Mouse (Mus musculus) G1E (cell line): ENCODE results near the gene Adgrb3. TPM values are rescaled to one million over a fixed set of nuclear protein-coding genes. Genes with fewer than 3 reads are reported as not detected.

Experiments used
- ATAC-seq: 2 replicates; pipeline ENCODE4 v1.8.0; 2016; ENCODE audit warnings: mild to moderate bottlenecking; ENCODE audit not compliant: insufficient number of reproducible peaks, poor library complexity, low FRiP score, severe bottlenecking; ENCODE audit errors: extremely low read depth
- DNase-seq: peaks from one replicate; pipeline ENCODE4 v3.0.0; 2012; ENCODE audit warnings: low spot score
- H3K27me3 ChIP-seq: 2 replicates; pipeline ENCODE4 v1.6.1; 2012; ENCODE audit warnings: mild to moderate bottlenecking, low read length, inconsistent platforms; ENCODE audit not compliant: insufficient read depth
- H3K36me3 ChIP-seq: replicated peaks from 2 replicates; pipeline ENCODE3; 2012; ENCODE audit warnings: mild to moderate bottlenecking, inconsistent platforms
- H3K4me1 ChIP-seq: 2 replicates; pipeline ENCODE4 v1.6.1; 2012; ENCODE audit warnings: low read depth, low read length, inconsistent platforms, mixed read lengths; ENCODE audit not compliant: insufficient read depth
- H3K4me3 ChIP-seq: 2 replicates; pipeline ENCODE4 v1.5.1; 2012; ENCODE audit warnings: low read depth, mild to moderate bottlenecking, inconsistent platforms, low read length, moderate library complexity, mixed read lengths
- H3K9me3 ChIP-seq: replicated peaks from 2 replicates; pipeline ENCODE4 v1.6.1; 2012; ENCODE audit warnings: inconsistent platforms
- CTCF ChIP-seq: IDR thresholded peaks from 2 replicates; pipeline ENCODE4 v1.5.1; 2012; ENCODE audit warnings: low read depth, low read length, inconsistent platforms, mixed read lengths
- GATA1 ChIP-seq: IDR thresholded peaks from 2 replicates; pipeline ENCODE4 v1.6.1; 2012; ENCODE audit warnings: borderline replicate concordance, low read length, inconsistent platforms, mixed read lengths
- GATA2 ChIP-seq: IDR thresholded peaks from 2 replicates; pipeline ENCODE4 v1.6.1; 2012; ENCODE audit warnings: low read depth, low read length, inconsistent platforms, borderline replicate concordance
- POLR2AphosphoS5 ChIP-seq: IDR thresholded peaks from 2 replicates; pipeline ENCODE4 v1.6.1; 2012; ENCODE audit warnings: low read depth, low read length, inconsistent platforms; ENCODE audit not compliant: insufficient replicate concordance
- TAL1 ChIP-seq: conservative IDR thresholded peaks from 2 replicates; pipeline ENCODE4 v1.6.1; 2012; ENCODE audit warnings: low read depth, low read length, inconsistent platforms, mixed read lengths
- polyA plus RNA-seq: library from polyadenylated mRNA; stranded (reverse); fragments of >175 nt; gene quantifications from 2 replicates; pipeline ENCODE4 v1.2.3, GENCODE M21; 2012
- total RNA-seq, 2 experiments: library from RNA; stranded (forward) in 1 of 2; stranded (reverse) in 1 of 2; fragments of 200-1000 nt in 1 of 2; fragments of >200 nt in 1 of 2; fragmentation: Nextera tagmentation in 1 of 2; gene quantifications; 2 replicates each; pipeline ENCODE4 v1.2.3; 2014 to 2017

The Adgrb3 gene
- total and polyA plus RNA-seq, 3 experiments, result 0.55 TPM; not detected in 2

DNA sequence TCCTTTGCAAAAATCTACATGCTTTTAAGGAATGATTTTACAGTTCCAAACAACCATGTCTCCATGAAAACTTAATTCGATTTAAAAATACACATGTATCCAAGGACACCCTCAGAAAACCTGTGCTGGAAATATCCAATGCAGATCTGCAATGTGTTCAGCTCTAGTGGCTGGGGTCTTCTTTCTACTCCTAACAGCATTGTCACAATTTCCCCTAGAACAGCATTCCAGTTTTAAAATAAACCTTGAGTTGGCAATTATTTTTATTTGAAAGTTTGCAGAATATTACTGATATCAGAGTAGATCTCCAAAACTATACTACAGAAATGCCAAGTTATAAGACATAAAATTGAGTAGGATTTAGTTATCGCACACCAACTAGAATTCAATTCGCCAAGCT lies 601.6 kb downstream of the Adgrb3 start:
- DNase-seq (no peak), ATAC-seq (no peak)
- Histone ChIP-seq H3K4me3 (no peak overlapping the region), H3K27me3 (no peaks in the 10 kb centered on the region), H3K36me3 (no peaks in the 10 kb centered on the region), H3K4me1 (no peaks in the 10 kb centered on the region), H3K9me3 (peaks cover 16% of the 10 kb centered on the region; the same call in 1 of the 2 replicates)
- TF ChIP-seq GATA1 (no peak), TAL1 (no peak), POLR2AphosphoS5 (no peak), GATA2 (no peak), CTCF (no peak)

DNA sequence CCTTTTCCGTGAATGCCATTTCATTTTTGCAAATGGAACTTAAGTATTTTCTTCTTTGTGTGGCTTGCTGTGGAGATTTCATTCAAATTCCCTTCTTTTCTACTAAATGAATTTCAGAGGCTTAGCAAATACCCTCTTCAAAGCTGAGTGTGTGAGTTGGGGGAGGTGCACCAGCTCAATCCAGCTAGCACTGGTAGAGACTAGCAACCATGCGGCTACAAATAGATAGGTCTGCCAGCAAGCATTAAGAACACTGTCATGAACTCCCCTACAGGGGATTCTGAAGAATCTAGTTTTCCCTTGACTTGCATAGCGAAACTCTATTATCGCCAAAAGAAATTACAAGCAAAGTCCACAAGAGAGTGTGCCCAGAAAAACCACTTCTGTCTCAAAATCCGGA lies 624.9 kb downstream of the Adgrb3 start:
- no peaks in the 10 kb centered on the region for H3K4me1 ChIP-seq
- TF ChIP-seq CTCF (no peak), GATA1 (no peak), POLR2AphosphoS5 (no peak), TAL1 (no peak), GATA2 (no peak)
- DNase-seq (no peak), ATAC-seq (no peak)
- H3K4me3 ChIP-seq, result no peak overlapping the region
- peaks cover 3% of the 10 kb centered on the region; the same call in 1 of the 2 replicates for H3K9me3 ChIP-seq
- no peaks in the 10 kb centered on the region for H3K36me3 ChIP-seq
- H3K27me3 ChIP-seq, result no peaks in the 10 kb centered on the region

DNA sequence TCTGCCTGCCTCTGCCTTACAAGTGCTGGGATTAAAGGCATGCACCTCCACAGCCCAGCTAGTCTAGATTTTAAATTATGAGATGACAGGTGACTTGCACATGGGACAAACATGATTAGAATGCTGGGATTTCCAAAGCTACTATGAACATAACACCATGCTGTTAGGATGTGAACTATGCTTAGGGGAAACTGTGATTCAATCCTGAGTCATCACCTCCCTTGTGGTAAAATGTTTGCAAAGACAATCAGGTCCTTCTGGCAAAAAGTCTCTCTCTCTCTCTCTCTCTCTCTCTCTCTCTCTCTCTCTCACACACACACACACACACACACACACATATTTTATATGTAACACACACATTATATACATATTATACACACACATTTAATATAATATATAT lies 630.1 kb downstream of the Adgrb3 start:
- H3K4me3 ChIP-seq, result no peak overlapping the region
- DNase-seq (no peak), ATAC-seq (no peak)
- no peaks in the 10 kb centered on the region for H3K27me3 ChIP-seq
- H3K9me3 ChIP-seq, result no peaks in the 10 kb centered on the region; the same call in 1 of the 2 replicates
- no peak for TF ChIP-seq CTCF
- no peak for TF ChIP-seq POLR2AphosphoS5
- no peak for TF ChIP-seq TAL1
- no peak for TF ChIP-seq GATA2
- TF ChIP-seq GATA1, result no peak
- H3K36me3 ChIP-seq, result no peaks in the 10 kb centered on the region
- no peaks in the 10 kb centered on the region for H3K4me1 ChIP-seq

DNA sequence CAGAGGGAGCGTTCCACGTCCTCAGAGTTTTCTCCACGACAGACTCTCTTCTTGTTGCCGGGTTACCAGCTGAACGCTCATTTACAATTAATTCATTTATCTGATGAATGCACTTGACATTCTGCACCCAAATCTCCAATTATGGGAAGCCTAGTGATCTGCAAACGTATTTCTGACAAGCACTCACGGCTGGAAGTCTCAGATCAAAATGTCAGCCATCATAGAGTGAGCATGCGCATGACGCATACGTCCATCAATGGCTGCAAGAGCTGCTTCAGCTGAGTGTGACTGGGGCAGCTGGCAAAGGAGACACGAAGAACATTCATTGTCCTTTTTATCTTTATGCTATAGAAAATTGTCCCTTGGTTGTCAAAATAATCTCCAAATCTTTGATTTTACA lies 637.5 kb downstream of the Adgrb3 start:
- TF ChIP-seq POLR2AphosphoS5 (no peak), GATA1 (no peak), CTCF (no peak), TAL1 (no peak), GATA2 (no peak)
- no peak overlapping the region for H3K4me3 ChIP-seq
- DNase-seq (no peak), ATAC-seq (no peak)
- H3K27me3 ChIP-seq, result no peaks in the 10 kb centered on the region
- H3K36me3 ChIP-seq, result no peaks in the 10 kb centered on the region
- H3K4me1 ChIP-seq, result no peaks in the 10 kb centered on the region
- peaks cover 13% of the 10 kb centered on the region for H3K9me3 ChIP-seq

DNA sequence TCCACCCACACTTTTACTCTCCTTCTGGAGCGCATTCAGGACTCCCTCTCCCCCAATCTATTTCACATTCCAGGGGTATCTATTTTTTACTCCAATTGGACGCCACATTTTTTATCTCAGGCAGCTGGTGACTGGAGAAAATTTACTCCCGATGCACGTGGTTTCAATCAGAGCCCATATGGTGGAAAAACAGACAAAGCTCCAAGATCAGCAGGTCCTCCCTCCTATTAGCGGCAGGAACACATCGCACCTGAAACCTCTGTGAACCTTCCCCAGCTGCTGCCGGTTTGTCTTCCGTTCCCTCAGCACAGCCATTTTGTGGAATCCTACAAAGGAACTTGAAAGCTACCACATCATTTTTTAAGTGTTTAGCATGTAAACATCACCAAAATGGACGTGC lies 640.2 kb downstream of the Adgrb3 start:
- no peaks in the 10 kb centered on the region for H3K27me3 ChIP-seq
- DNase-seq, result no peak
- ATAC-seq, result no peak
- TF ChIP-seq GATA1, result no peak
- TF ChIP-seq CTCF, result no peak
- TF ChIP-seq TAL1, result no peak
- TF ChIP-seq GATA2, result no peak
- TF ChIP-seq POLR2AphosphoS5, result no peak
- H3K4me3 ChIP-seq, result no peak overlapping the region
- no peaks in the 10 kb centered on the region for H3K4me1 ChIP-seq
- peaks cover 16% of the 10 kb centered on the region for H3K9me3 ChIP-seq
- H3K36me3 ChIP-seq, result no peaks in the 10 kb centered on the region

DNA sequence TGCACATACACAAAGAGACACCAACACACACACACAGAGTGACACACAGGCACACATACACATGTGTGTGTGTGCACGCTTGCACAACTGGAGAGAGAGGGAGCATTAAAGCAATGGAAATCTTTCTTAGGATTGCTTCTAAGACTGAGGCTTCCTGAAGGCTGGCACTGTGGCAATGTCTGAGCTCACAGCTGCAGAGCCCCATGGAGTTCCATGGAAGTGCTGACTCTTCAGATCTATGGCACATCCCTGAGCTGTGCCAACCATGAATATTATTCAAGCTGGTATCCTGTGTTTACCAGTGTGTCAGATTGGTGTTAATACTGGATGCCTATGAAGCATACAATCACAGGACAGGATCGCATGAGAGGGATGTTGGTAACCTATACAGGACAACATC lies 643.6 kb downstream of the Adgrb3 start:
- DNase-seq, result no peak
- ATAC-seq, result no peak
- TF ChIP-seq CTCF, result no peak
- peaks cover 13% of the 10 kb centered on the region for H3K9me3 ChIP-seq
- no peaks in the 10 kb centered on the region for H3K27me3 ChIP-seq
- H3K36me3 ChIP-seq, result no peaks in the 10 kb centered on the region
- H3K4me1 ChIP-seq, result no peaks in the 10 kb centered on the region
- H3K4me3 ChIP-seq, result no peak overlapping the region

DNA sequence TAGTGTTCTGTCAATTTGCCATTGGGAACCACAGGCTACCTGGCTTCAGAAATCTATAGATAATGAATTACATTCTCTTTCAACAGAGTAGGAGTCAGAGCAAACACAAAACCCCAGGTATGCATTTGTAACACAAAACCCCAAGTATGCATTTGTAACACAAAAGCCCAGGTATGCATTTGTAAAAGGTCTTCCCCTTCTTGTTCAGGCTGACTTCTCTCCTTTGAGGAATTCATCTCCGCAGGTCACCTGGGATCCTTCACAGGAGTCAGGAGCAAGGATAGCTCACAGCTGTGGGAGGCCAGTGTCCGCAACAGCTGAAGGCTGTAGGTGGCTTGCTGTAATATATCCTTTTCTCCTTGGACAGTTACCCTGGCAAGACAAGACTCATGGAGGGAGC lies 647.6 kb downstream of the Adgrb3 start:
- no peaks in the 10 kb centered on the region for H3K36me3 ChIP-seq
- no peaks in the 10 kb centered on the region for H3K4me1 ChIP-seq
- H3K4me3 ChIP-seq, result no peak overlapping the region
- H3K27me3 ChIP-seq, result no peaks in the 10 kb centered on the region
- H3K9me3 ChIP-seq, result peaks cover 24% of the 10 kb centered on the region
- TF ChIP-seq GATA2 (no peak), TAL1 (no peak), CTCF (no peak), GATA1 (no peak), POLR2AphosphoS5 (no peak)
- DNase-seq (no peak), ATAC-seq (no peak)
